Mouse (Mus musculus) neural tube, embryonic 12.5 days (tissue): Measurements from ENCODE around the gene Asz1. TPM values are rescaled to one million over a fixed set of nuclear protein-coding genes. Genes with fewer than 3 reads are reported as not detected.

Experiments used
- polyA plus RNA-seq: library from polyadenylated mRNA; unstranded; fragments of >200 nt; fragmentation: Nextera tagmentation; extraction: Ambion mirVana; gene quantifications from 2 replicates; pipeline ENCODE4 v1.2.1, GENCODE M21; 2016

The Asz1 gene
- polyA plus RNA-seq, 1 experiment from 2014 or later: not detected

Other genes with a start within 250 kb of the Asz1 start
- gene Wnt2, start 78.5 kb downstream of the Asz1 start, polyA plus RNA-seq: 1.2 and 1.6 TPM in 2 replicates
- gene Cftr, start 61.6 kb upstream of the Asz1 start, polyA plus RNA-seq: 0.09 and 0.10 TPM in 2 replicates